Mouse (Mus musculus) frontal cortex, postnatal 14 days (tissue): ENCODE results near the gene E030030I06Rik.
A peak's percentile ranks its signal among the peaks of the same experiment; 100 is the strongest.
"Not testable (repeated sequence)": the region's sequence is repeated elsewhere in the genome, so short reads cannot be mapped to it uniquely, and the experiment has no call there.

Source experiments
- DNase-seq, 2 experiments: peaks; one replicate each; pipeline ENCODE4 v3.0.0; 2022; ENCODE audit warnings: low spot score in 2 of 2

E030030I06Rik gene

GRCm38 (mm10) chr10:22151863-22152640 lies 3.0 kb upstream of the E030030I06Rik start:
- DNase-seq: not testable (repeated sequence)

DNA sequence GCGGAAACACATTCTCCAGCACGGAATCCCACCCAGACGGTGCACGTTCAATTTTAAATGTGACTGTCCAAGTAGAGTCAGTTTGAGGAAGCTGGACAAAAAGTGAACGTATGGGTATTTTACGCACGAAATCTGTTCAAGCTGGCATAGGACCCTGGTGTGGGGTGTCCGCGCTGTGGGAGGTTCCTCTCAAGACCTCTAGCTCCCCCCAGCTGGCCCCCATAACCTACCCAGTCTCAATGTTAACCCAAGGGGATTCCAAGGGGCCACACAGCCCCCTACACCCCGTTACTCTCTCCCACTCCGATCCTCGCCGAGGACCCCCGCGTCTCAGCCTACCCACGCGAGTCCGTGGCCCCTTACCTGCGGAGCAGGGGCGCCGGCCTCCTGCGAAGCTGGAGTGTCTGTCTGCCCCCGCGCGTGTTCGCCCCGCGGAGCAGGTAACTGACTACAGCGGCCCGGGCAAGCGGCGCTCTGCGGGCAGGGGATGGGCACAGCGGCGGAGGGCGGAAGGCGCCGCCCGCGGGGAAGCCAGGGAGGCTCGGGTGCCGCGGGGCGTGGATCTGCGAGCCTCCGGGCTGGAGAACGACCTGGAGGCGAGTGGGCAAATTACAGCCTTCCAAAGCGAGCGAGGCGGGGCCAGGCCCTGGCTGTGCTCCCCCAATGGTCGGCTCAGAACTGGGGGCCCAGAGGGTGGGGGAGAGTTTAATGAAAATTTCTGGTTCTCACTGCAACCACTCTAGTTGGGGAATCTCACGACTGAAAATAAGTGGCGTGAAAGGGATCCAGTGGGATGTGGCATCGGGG lies 2.2 kb upstream of the E030030I06Rik start:
- DNase-seq: not testable (repeated sequence)

DNA sequence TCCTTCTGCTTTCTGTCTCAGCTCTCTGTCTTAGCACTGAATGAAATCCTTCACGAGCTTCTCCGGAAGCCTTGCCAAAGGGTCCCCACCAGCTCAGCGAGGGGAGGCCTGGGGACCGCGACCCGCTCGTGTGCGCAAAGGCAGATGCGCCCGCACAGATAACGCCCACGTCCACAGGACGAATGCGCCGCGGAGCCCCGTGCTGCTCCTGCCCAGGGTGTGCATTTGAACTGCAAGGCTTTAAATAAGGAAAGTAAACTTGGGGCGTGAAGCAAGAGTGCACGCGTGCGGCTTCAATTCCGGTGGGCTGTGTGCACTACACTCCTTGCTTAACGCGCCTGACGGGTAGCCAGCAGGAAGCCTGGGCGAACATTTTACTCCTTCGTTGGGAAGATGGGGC lies 1.5 kb upstream of the E030030I06Rik start:
- no peak for DNase-seq

DNA sequence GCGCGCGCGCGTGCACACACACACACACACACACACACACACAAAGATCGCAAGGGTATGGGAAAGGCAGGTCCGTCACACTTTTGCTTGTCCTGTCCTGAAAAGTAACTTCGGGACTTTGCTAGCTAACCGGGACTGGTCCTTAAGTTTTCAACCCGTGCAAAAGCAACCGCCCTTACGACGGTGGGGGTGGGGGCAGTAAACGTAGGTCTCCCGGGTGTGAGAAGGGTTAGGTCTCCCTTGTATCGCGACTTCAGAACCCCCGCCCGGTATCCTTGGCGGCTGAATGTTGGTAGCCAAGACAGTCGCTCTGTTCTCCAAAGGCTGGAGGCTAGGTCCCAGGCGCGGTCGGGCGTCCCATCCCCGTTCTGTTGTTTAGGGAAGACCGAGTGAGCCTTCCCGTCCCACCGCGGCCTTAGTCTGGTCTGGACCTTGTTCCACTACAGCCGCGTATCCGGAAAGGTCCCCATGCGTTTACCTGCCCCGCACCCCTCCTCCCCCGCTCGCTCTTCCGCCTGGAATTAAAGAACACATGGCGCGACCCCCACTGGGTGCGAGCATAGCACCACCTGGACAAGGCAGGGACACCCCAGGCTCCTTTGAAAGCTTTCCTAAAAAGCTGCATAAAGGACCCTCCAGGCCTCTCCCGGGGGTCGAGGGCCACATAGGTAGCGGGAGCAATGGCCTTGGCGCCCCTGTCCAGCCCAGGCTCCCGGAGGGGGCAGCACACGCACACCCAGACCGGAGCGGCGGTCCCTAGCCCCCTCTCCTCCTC lies 808 bp upstream of the E030030I06Rik start:
- no peak for DNase-seq

DNA sequence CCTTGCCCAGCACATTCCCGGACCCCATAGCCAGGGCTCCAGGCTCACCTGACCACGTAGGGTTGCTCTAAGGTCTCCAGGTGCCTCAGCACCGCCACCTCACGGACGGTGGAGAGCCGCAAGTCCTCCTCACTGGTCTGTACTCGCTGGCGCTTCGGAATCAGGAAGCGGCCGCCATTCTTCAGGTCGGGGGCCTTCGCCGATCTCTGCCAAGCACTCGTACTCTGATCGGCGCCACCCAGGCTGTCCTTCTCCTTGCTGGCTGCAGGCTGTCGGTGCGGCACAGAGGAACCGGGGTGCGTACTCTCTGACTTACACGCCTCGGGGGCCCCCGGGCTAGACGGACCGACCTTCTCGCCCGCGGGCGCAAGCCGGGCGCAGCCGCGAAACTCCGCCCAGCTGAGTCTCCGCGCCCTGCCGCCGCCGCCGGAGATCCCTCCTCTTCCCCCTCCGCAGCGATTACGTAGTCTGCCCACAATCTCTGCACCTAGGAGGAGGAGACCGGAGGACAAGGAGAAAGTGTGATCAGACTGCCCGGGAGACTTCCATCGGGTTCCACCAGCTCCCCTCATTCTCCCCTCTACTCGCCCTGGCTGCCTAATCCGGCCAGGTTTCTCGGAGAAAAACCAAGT lies 513 bp downstream of the E030030I06Rik start:
- DNase-seq: peak in 1 of 2 experiments; percentile 10

- DNase-seq: no peak
Observed at GRCm38 (mm10) chr10:22142926-22143325, 6.1 kb downstream of the E030030I06Rik start.

- not testable (repeated sequence) for DNase-seq
Observed at GRCm38 (mm10) chr10:22142194-22142593, 6.9 kb downstream of the E030030I06Rik start.

DNA sequence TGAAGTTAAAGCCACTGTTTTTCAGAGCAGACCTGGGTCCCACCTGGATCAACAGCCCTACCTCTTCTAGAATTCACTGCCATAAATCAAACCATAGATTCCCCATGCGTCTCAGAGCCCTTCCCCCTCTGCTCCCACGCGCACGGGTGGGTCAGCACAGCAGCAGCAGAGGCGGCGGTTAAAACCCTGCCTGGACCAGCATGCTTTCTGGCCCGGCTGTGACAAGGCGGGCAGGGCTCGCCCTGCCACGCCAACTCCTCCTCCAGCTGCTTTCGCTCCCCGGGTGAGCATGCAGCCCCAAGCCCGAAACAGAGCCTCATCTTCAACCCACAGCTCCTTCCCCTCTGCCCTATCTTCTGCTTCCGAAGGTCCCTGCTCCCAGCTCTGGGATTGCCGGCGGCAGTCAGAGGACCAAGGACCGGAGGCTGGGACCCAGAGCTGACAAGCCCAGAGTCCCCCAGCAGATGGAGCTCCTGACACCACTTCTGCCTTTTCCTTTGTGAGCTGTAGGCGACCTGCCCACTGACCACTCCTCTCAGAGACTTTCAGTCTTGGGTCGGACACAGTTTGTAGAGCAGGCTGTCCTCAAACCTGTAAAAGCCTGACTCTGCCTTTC lies 8.3 kb downstream of the E030030I06Rik start:
- peak; percentile 22 to 69 for DNase-seq

DNA sequence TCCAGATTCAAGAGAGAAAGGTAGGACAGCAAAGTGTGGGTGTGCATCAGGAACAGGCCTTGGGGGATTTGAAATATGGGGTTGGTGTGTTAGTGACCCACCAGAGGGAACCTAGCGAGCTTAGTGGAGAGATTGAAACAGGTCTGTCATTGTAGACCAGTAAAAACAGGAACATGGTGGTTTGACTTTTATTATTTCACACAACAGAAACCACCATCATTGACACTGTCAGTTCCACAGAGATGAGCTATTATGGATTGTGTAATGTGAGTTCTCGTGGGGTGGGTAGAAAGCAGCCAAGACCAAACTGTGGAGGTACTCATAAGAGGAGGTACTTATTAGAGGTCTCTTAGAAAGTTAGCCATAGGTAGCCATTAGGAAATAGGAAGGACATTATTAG lies 74.5 kb downstream of the E030030I06Rik start:
- no peak for DNase-seq

GRCm38 (mm10) chr10:22072739-22073138 lies 76.3 kb downstream of the E030030I06Rik start:
- DNase-seq: no peak

DNA sequence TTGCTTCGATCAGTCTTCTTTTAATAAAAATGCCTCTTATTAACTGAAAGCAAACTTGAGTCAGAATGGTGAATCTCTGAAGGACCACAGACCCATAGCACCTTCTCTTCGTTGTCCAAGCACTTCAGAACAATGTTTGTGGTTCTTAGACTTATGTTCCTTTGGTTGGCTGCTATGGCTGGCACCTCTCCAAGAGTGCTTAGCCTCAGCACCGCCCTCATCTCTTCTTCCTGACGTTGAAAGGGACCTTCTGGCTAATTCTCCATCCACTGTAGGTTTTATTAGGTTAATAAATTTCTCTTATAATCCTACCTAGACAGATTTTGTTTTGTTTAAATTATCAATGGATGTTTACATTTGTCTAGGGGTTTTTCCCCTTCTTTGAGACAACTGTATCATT lies 78.5 kb downstream of the E030030I06Rik start:
- DNase-seq: no peak

DNA sequence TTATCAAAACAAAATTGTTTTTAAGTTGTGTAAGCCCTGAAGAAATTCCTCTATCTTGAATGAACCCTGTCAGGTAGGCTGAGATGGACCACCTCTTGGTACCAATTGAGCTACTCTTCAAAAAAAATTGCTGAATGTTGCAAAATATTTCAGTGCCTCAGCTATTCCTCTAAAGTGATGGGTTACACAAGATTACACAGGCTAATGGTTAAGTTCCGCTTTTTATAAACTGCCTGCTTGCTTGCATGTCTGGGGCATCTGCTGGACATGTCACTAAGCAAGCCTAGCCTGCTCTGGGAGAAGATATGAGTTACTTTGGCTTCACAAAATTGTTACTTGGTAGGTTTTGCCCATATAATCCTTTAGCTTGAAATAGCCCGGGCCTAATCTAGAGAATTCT lies 78.9 kb downstream of the E030030I06Rik start:
- DNase-seq: no peak

- DNase-seq: not testable (repeated sequence)
Observed at GRCm38 (mm10) chr10:22067979-22068378, 81.1 kb downstream of the E030030I06Rik start, which contains the start of gene 4930444G20Rik. TSS of gene 4930444G20Rik (minus strand) at chr10:22068079.
